Mouse (Mus musculus) cortical plate, adult 2 months (tissue): Measurements from ENCODE around the gene Cstb.

Source experiments
- CTCF ChIP-seq: fragments of 200-500 bp; IDR thresholded peaks from 2 replicates; pipeline ENCODE4 v1.5.1; 2011; ENCODE audit warnings: mild to moderate bottlenecking, control low read depth, low read length; ENCODE audit not compliant: insufficient read depth; ENCODE audit errors: extremely low read depth
- POLR2A ChIP-seq: fragments of 200-500 bp; IDR thresholded peaks from 2 replicates; pipeline ENCODE4 v1.6.1; 2011; ENCODE audit warnings: mild to moderate bottlenecking, low read length, control low read depth; ENCODE audit not compliant: insufficient read depth; ENCODE audit errors: extremely low read depth

GRCm38 (mm10) chr10:78467761-78468310, 42.4 kb downstream of the Cstb start:
- TF ChIP-seq CTCF: no peak
- no peak for TF ChIP-seq POLR2A
